Mouse (Mus musculus): ENCODE measurements at regions not wholly inside any gene's neighbourhood (a gene's known extent, or its start where the extent isn't known, plus 50 kb on each side); places are given as distances from the start of the nearest gene placed in this dataset.

DNA sequence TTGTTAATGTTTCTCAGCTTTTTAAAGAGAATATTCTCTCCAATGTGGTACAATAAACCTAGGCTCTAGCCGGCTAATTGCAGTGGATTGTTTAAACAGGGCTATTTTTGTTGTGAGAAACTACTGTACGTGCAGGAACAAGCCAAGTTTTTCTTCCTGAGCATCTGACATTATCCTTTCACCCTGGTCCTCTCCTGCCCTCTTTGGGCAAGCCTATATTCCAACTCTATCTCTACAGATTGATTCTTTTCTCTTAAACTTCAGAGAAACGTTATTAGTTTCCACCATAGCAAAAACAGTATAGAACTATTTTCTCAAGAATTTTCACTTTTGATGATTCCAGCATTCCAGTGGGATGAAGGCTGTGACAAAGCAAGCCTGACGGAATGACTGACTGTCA is 535.2 kb downstream of the Fgf9 start:
- TF ChIP-seq CTCF (IDR thresholded peaks at IDR 0.05; ENCODE audit: low read depth), result peak; percentile 39; the same call in 1 of the 2 replicates
- TF ChIP-seq EP300 (IDR thresholded peaks at IDR 0.05; ENCODE audit: low read depth), result no peak

Data from heart, postnatal 0 days (tissue).